Mouse (Mus musculus) heart, embryonic 14.5 days (tissue): ENCODE results near the gene Afg1l. TPM values are rescaled to one million over a fixed set of nuclear protein-coding genes. Genes with fewer than 3 reads are reported as not detected.

Experiments used
- ATAC-seq: fragments of 200-750 bp; cut with Nextera tagmentation; 2 replicates; pipeline ENCODE4 v1.8.0; 2017; ENCODE audit warnings: low read depth, moderate TSS enrichment; ENCODE audit not compliant: insufficient number of reproducible peaks, insufficient read depth, low FRiP score
- H3K27ac ChIP-seq, 2 experiments: fragments of 200-500 bp in 1 of 2; fragments of 300-500 bp in 1 of 2; sonication (generic) in 1 of 2; replicated peaks in 1 of 2; 2 replicates each; pipeline ENCODE4 v1.5.1; 2012 to 2014; ENCODE audit warnings: low read depth in 2 of 2, low read length in 2 of 2, control low read depth in 1 of 2, mild to moderate bottlenecking in 1 of 2, mixed read lengths in 1 of 2; ENCODE audit not compliant: control insufficient read depth in 1 of 2, insufficient read depth in 1 of 2
- H3K27me3 ChIP-seq: fragments of 300-500 bp; sonication (generic); 2 replicates; pipeline ENCODE4 v1.6.1; 2014; ENCODE audit warnings: mild to moderate bottlenecking, low read length, control low read depth; ENCODE audit not compliant: control insufficient read depth, insufficient read depth
- H3K36me3 ChIP-seq: fragments of 300-500 bp; sonication (generic); 2 replicates; pipeline ENCODE4 v1.6.1; 2014; ENCODE audit warnings: mild to moderate bottlenecking, control low read depth, low read length, mixed read lengths; ENCODE audit not compliant: control insufficient read depth, insufficient read depth
- H3K4me1 ChIP-seq, 2 experiments: fragments of 200-500 bp in 1 of 2; fragments of 300-500 bp in 1 of 2; sonication (generic) in 1 of 2; 2 replicates each; pipeline ENCODE4 v1.6.1; 2012 to 2014; ENCODE audit warnings: low read length in 2 of 2, control low read depth in 1 of 2, mixed read lengths in 1 of 2; ENCODE audit not compliant: control insufficient read depth in 2 of 2, insufficient read depth in 2 of 2
- H3K4me2 ChIP-seq: fragments of 300-500 bp; sonication (generic); 2 replicates; pipeline ENCODE4 v1.6.1; 2014; ENCODE audit warnings: mild to moderate bottlenecking, low read length
- H3K4me3 ChIP-seq, 2 experiments: fragments of 200-500 bp in 1 of 2; fragments of 300-500 bp in 1 of 2; sonication (generic) in 1 of 2; 2 replicates each; pipeline ENCODE4 v1.5.1; 2012 to 2014; ENCODE audit warnings: low read length in 2 of 2, mild to moderate bottlenecking in 2 of 2, control low read depth in 1 of 2, low read depth in 1 of 2, moderate library complexity in 1 of 2; ENCODE audit not compliant: control insufficient read depth in 1 of 2, insufficient read depth in 1 of 2
- H3K9ac ChIP-seq: fragments of 300-500 bp; sonication (generic); 2 replicates; pipeline ENCODE4 v1.6.1; 2014; ENCODE audit warnings: mild to moderate bottlenecking, low read length
- H3K9me3 ChIP-seq: fragments of 300-500 bp; sonication (generic); 2 replicates; pipeline ENCODE4 v1.6.1; 2016; ENCODE audit warnings: low read length, control low read depth; ENCODE audit not compliant: control insufficient read depth
- WGBS: fragments of 180-500 bp; shearing (Covaris S2); extraction: QIAGEN DNeasy Blood & Tissue Kit; methylation state at CpG from one replicate; pipeline ENCODE4 v1.1.7; 2014; 5-methylcytosine and 5-hydroxymethylcytosine counted together
- polyA plus RNA-seq: library from polyadenylated mRNA; unstranded; fragments of >200 nt; fragmentation: Nextera tagmentation; extraction: Ambion mirVana; gene quantifications from 2 replicates; pipeline ENCODE4 v1.2.1, GENCODE M21; 2014

Gene Afg1l
- polyA plus RNA-seq, 1 experiment from 2014 or later = 15.4 TPM

DNA sequence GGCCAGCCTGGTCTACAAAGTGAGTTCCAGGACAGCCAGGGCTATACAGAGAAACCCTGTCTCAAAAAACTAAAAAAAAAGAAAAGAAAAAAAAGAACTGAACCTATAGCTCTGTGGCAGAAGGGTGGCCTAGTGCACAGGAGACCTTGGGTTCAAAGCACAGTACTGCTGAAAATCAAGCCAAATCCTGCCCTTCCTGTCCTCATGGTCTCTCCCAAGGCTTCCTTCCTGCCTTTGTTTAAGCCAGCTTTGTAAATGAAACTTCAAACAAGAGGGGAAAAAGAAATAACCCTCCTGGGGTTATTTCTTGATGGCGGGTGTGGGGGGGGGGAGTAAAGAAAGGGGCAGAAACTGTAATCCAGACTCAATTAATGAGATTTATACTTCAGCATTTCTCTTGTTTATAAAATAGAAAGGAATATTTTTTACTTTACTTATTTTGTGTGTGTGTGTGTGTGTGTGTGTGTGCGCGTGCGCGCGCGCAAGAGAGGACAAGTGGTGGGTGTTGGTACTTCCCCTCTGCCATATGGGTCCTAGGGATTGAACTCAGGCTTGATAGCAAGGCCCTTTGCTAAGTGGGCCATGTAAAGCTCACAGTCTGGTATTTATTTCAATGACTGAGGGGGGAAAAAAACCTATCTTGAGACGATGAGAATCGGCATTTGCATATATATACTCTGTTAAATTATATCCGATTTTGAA lies 1.4 kb downstream of the Afg1l start:
- ATAC-seq = no peak
- Histone ChIP-seq H3K4me3 (peak overlapping the region in 1 of 2 experiments; percentile 63; a peak in 1 of 4 replicates), H3K27me3 (no peaks in the 10 kb centered on the region), H3K4me1 (peaks cover 11 to 14% of the 10 kb centered on the region in 2 experiments; a peak in 3 of 4 replicates), H3K9ac (peak overlapping the region; percentile 91), H3K4me2 (peak overlapping the region; percentile 91), H3K36me3 (peaks cover 2% of the 10 kb centered on the region; the same call in 1 of the 2 replicates), H3K27ac (peak overlapping the region; percentile 23 to 97; a peak in 3 of 4 replicates), H3K9me3 (no peaks in the 10 kb centered on the region; the same call in 1 of the 2 replicates)
- WGBS = 89% methylated on average over 10 of the region's 10 CpGs

DNA sequence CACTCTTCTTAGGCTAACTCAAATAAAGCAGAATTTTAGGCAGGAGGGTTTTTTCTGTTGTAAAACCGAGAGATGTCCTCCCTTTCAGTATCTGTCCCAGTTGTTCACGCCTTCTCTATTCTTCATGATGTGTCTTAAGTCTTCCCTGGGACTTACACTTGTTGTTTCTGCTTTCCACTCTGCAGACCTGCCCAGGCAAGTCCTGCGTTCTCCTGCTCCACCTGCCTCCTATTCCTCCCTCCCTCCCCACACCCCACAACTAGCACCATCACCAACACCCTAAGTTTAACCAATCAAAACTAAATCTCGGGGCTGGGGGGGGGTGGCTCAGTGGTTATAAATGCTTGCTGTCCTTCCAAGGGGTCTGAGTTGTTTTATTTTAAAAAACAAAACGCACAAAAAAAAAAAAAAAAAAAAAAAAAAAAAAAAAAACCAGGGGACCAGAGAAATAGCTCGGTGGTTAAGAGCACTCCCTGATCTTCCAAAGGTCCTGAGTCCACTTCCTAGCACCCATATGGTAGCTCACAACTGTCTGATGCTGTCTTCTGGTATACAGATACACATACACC lies 3.3 kb downstream of the Afg1l start:
- peaks cover 11 to 14% of the 10 kb centered on the region in 2 experiments; a peak in 3 of 4 replicates for H3K4me1 ChIP-seq
- no peak for ATAC-seq
- no peak overlapping the region for H3K9ac ChIP-seq
- H3K9me3 ChIP-seq = no peaks in the 10 kb centered on the region; the same call in 1 of the 2 replicates
- WGBS = 85% methylated on average over 6 of the region's 6 CpGs
- H3K36me3 ChIP-seq = peaks cover 13% of the 10 kb centered on the region
- no peak overlapping the region for H3K4me2 ChIP-seq
- H3K27ac ChIP-seq = no peak overlapping the region
- H3K4me3 ChIP-seq = no peak overlapping the region
- no peaks in the 10 kb centered on the region for H3K27me3 ChIP-seq

DNA sequence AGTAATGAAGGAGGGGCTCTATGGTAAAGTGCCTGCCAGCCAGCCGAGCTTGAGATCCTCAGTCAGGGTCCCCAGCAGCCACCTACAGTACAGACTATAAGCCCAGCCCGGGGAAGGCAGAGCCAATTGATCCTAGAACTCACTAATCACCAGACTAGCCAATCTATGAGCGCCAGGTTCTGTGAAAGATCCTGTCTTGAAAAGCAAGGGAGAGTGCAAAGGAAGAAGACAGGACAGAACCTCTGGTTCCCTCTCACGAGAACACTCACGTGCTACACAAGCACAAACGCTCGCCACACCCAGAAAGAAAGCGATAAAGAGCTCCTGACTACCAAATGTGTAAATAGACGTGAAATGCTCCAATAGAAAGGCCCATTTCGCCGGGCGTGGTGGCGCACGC lies 13.6 kb downstream of the Afg1l start:
- 69% methylated on average over 14 of the region's 14 CpGs for WGBS
- peaks cover under 1% of the 10 kb centered on the region; the same call in 1 of the 2 replicates for H3K9me3 ChIP-seq
- H3K4me3 ChIP-seq = no peak overlapping the region
- no peaks in the 10 kb centered on the region for H3K27me3 ChIP-seq
- no peak overlapping the region for H3K4me2 ChIP-seq
- no peak for ATAC-seq
- no peak overlapping the region for H3K9ac ChIP-seq
- H3K27ac ChIP-seq = peak overlapping the region; percentile 66 to 83
- peaks cover 15 to 17% of the 10 kb centered on the region in 2 experiments for H3K4me1 ChIP-seq
- no peaks in the 10 kb centered on the region for H3K36me3 ChIP-seq

DNA sequence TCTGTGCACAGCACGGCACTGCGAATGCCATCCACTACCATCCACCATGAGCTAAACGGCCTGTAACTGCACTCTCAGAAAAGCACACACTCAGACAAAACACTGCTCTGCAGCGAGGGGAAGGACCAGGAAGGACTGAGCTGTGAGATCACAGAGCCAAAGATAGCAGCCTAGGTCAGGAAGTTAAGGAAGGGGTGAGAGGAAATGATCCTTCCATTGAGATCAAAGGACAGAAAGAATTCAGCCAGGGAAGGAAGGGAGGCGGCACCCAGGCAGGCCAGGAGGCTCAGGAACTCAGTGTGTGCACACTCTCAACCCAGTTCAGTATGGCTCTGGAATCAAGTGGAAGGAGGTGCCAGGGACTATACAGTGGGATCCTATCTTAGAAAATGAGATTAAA lies 14.1 kb downstream of the Afg1l start:
- H3K9ac ChIP-seq = peak overlapping the region; percentile 52; the same call in 1 of the 2 replicates
- peaks cover 6% of the 10 kb centered on the region for H3K9me3 ChIP-seq
- ATAC-seq = peak; percentile 83
- no peaks in the 10 kb centered on the region for H3K36me3 ChIP-seq
- peak overlapping the region; percentile 39 for H3K4me2 ChIP-seq
- peak overlapping the region; percentile 83 for H3K27ac ChIP-seq
- H3K27me3 ChIP-seq = no peaks in the 10 kb centered on the region
- H3K4me3 ChIP-seq = no peak overlapping the region
- 10% methylated on average over 5 of the region's 5 CpGs for WGBS
- peaks cover 15 to 17% of the 10 kb centered on the region in 2 experiments for H3K4me1 ChIP-seq

DNA sequence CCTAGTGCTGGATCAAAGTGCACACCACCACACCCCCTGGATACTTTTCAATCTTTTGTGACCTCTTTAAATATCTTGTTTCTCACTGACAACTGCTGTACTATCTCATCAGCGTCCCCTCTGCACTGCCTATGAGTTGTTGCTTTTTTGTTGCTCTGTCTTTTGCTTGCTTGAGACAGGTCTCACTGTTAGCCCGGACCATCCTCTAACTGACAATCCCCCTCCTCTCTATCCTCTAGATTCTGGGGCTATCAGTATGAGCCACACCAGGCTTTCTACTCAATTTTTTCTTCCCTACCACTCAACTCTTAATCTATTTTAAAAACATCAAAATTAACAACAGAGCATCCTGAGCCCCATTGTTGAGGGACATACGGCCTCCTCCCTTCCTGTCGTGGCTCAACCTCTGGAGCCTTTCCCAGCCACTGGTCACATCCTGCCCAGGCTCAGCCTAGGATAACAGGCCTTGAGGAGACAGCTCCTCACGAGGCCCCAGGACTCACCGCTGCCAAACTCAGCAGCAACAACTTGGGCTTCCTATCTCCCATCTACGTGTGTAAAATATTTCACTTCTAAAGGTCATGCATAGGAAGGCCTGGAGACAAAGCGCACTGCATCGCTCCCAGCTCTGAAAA lies 20.7 kb downstream of the Afg1l start:
- H3K27ac ChIP-seq = peak overlapping the region; percentile 72 to 79
- WGBS = 47% methylated on average over 9 of the region's 9 CpGs
- peak; percentile 82 for ATAC-seq
- H3K27me3 ChIP-seq = no peaks in the 10 kb centered on the region
- H3K4me3 ChIP-seq = no peak overlapping the region
- H3K4me2 ChIP-seq = no peak overlapping the region
- no peaks in the 10 kb centered on the region for H3K36me3 ChIP-seq
- peaks cover 11% of the 10 kb centered on the region for H3K9me3 ChIP-seq
- H3K4me1 ChIP-seq = peaks cover 6 to 21% of the 10 kb centered on the region in 2 experiments
- no peak overlapping the region for H3K9ac ChIP-seq

DNA sequence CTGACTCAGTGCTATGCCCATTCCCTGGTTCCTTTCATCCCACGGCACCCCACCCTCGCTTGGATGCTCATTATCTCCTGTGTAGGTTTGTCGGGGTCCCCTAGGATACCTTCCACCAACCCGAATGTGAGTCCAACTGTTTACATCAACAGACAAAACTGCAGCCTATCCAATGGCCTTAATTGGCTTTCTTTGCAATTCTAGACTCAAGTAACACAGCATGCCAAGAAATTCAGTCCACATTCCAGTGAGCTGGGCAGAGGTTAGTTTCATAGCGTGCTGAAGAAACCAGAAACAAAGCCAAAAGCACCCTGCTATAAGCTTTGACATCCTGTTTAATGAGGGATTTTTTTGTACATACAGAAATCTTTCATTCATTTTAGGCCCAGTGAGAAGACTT lies 22.4 kb downstream of the Afg1l start:
- 80% methylated on average over 5 of the region's 5 CpGs for WGBS
- Histone ChIP-seq H3K9me3 (peaks cover 11% of the 10 kb centered on the region), H3K36me3 (0 out of 2 replicates have a peak, but pooled peaks cover 1% of the 10 kb centered on the region), H3K4me2 (no peak overlapping the region), H3K9ac (no peak overlapping the region), H3K4me3 (no peak overlapping the region), H3K27me3 (no peaks in the 10 kb centered on the region), H3K4me1 (peaks cover 6 to 21% of the 10 kb centered on the region in 2 experiments), H3K27ac (no peak overlapping the region)
- ATAC-seq = no peak

DNA sequence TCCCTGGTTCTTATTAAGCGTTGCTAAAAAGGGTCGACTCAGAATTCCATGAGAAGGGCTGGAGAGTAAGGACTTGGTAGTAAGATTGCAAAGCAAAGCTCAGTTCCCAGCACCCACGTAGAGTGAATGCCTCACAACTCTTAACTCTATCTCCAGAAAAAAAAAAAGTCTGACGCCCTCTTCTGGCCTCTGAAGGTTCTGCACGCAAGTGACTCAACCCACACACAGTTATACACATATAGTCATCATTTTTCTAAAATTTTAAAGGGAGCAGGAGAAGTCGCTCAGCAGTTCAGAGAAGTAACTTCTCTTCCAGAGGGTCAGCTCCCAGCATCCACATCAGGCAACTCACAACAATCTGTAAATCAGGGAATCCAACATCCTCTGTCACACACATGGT lies 23.7 kb downstream of the Afg1l start:
- Histone ChIP-seq H3K9ac (no peak overlapping the region), H3K27me3 (no peaks in the 10 kb centered on the region), H3K36me3 (0 out of 2 replicates have a peak, but pooled peaks cover 7% of the 10 kb centered on the region), H3K27ac (no peak overlapping the region), H3K9me3 (peaks cover 10% of the 10 kb centered on the region), H3K4me2 (no peak overlapping the region), H3K4me3 (no peak overlapping the region), H3K4me1 (peaks cover 6 to 21% of the 10 kb centered on the region in 2 experiments)
- WGBS = 65% methylated on average over 6 of the region's 6 CpGs
- ATAC-seq = no peak
